Mouse (Mus musculus): ENCODE results near the gene Ptrh2.
"Not testable (repeated sequence)": the region's sequence is repeated elsewhere in the genome, so short reads cannot be mapped to it uniquely, and the experiment has no call there.

Ptrh2 gene

GRCm38 (mm10) chr11:86734241-86734939 lies 50.6 kb downstream of the Ptrh2 start:
- DNase-seq (ENCODE audit: low spot score) = no peak

GRCm38 (mm10) chr11:86734993-86735392 lies 51.2 kb downstream of the Ptrh2 start:
- no peak for DNase-seq (ENCODE audit: low spot score)

- DNase-seq (ENCODE audit: low spot score) = no peak
These were observed 53.7 kb downstream of the Ptrh2 start for GRCm38 (mm10) chr11:86737301-86738000.

- DNase-seq (ENCODE audit: low spot score) = not testable (repeated sequence)
These were observed 54.5 kb downstream of the Ptrh2 start for GRCm38 (mm10) chr11:86738308-86738707.

GRCm38 (mm10) chr11:86738956-86739355 lies 55.2 kb downstream of the Ptrh2 start:
- DNase-seq (ENCODE audit: low spot score) = no peak

- no peak for DNase-seq (ENCODE audit: low spot score)
These were observed 55.7 kb downstream of the Ptrh2 start for GRCm38 (mm10) chr11:86739470-86739869.

GRCm38 (mm10) chr11:86741505-86741904 lies 57.7 kb downstream of the Ptrh2 start:
- no peak for DNase-seq (ENCODE audit: low spot score)

Measured in left cerebral cortex, adult 11 months (tissue).